Mouse (Mus musculus) brain, embryonic 18.5 days (tissue): Measurements from ENCODE around the gene Filip1.

ENCODE experiments used
- DNase-seq: peaks from one replicate; pipeline ENCODE4 v3.0.0-alpha.2; 2012; ENCODE audit warnings: low read depth, low spot score

Filip1 gene

GRCm38 (mm10) chr9:79983244-79983643 is 29.4 kb downstream of the Filip1 start:
- no peak for DNase-seq

- DNase-seq = no peak
These were observed 33.4 kb downstream of the Filip1 start for GRCm38 (mm10) chr9:79979274-79979673.

GRCm38 (mm10) chr9:79978228-79979024 is 34.2 kb downstream of the Filip1 start:
- DNase-seq = no peak

GRCm38 (mm10) chr9:79977549-79977971 is 35.1 kb downstream of the Filip1 start:
- DNase-seq = no peak

GRCm38 (mm10) chr9:79976789-79977188 is 35.9 kb downstream of the Filip1 start:
- DNase-seq = no peak

GRCm38 (mm10) chr9:79975121-79975520 is 37.5 kb downstream of the Filip1 start:
- no peak for DNase-seq

GRCm38 (mm10) chr9:79973582-79973981 is 39.1 kb downstream of the Filip1 start:
- no peak for DNase-seq

- DNase-seq = no peak
These were observed 39.9 kb downstream of the Filip1 start for GRCm38 (mm10) chr9:79972705-79973104.

GRCm38 (mm10) chr9:79971619-79972018 is 41.0 kb downstream of the Filip1 start:
- no peak for DNase-seq

GRCm38 (mm10) chr9:79970659-79971118 is 42.0 kb downstream of the Filip1 start:
- DNase-seq = no peak

- DNase-seq = no peak
These were observed 43.1 kb downstream of the Filip1 start for GRCm38 (mm10) chr9:79969544-79969943.

- no peak for DNase-seq
These were observed 45.8 kb downstream of the Filip1 start for GRCm38 (mm10) chr9:79966711-79967487.

- no peak for DNase-seq
These were observed 46.9 kb downstream of the Filip1 start for GRCm38 (mm10) chr9:79965600-79966392.

GRCm38 (mm10) chr9:79965003-79965402 is 47.6 kb downstream of the Filip1 start:
- DNase-seq = no peak

GRCm38 (mm10) chr9:79961630-79962285 is 50.9 kb downstream of the Filip1 start:
- no peak for DNase-seq

- no peak for DNase-seq
These were observed 52.2 kb downstream of the Filip1 start for GRCm38 (mm10) chr9:79960453-79960852.

GRCm38 (mm10) chr9:79958395-79958794 is 54.3 kb downstream of the Filip1 start:
- DNase-seq = no peak

- DNase-seq = no peak
These were observed 57.7 kb downstream of the Filip1 start for GRCm38 (mm10) chr9:79954944-79955343.

GRCm38 (mm10) chr9:79951984-79952383 is 60.7 kb downstream of the Filip1 start:
- DNase-seq = no peak

GRCm38 (mm10) chr9:79951339-79951738 is 61.3 kb downstream of the Filip1 start:
- DNase-seq = no peak

GRCm38 (mm10) chr9:79950666-79951065 is 62.0 kb downstream of the Filip1 start:
- DNase-seq = no peak
